Comparison of ENCODE assay signal across 21 mouse cellular contexts in the genomic region with DNA sequence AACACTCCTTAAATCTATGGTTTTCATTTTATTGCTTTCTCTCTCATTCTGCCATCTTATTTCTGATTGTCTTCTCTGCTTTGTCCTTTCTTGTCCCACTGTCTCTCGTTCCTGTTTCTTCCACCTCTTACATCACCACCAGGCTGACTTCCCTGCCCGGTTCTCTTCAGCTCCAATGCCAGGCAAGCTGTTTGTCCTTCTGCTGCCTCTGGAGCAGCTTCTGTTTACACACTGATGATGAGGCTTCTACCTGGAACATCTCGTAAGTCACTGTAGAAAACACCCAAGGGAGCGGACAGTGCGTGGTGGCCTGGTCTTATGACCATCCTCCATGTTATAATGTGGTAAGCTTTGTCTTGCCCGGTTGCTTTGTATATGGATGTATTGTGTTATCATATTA.
A peak's percentile ranks its signal among the peaks of the same experiment; 100 is the strongest.
DNase-seq lines count a peak whose midpoint lies in the region; ATAC-seq and TF ChIP-seq lines count a peak whose summit lies in the region.
"Had no signal": no experiment of that assay in that cellular context is flagged by ENCODE, and none has a peak within 500 bp of the region (broad histone marks: within the 10 kb centered on the region; RNA-seq: fewer than 3 reads in every experiment).

No protein-coding gene starts in this region.

- no peaks in the 10 kb centered on the region for H3K9me3 ChIP-seq in midbrain, embryonic 14.5 days (ENCODE audit: control insufficient read depth, low read length)
- H3K9me3 ChIP-seq: forebrain, embryonic 13.5 days; G1E; heart, embryonic 15.5 days; hindbrain, embryonic 10.5 days; intestine, embryonic 15.5 days had no signal

- no peak for TF ChIP-seq POLR2A in cerebellum, adult 2 months (IDR thresholded peaks at IDR 0.05; ENCODE audit: borderline replicate concordance, insufficient read depth, low read length)

- no peak for ATAC-seq in cerebellum, adult (ENCODE audit: insufficient number of reproducible peaks, low FRiP score, low TSS enrichment)
- no peak for ATAC-seq in midbrain, embryonic 14.5 days (ENCODE audit: low FRiP score, low TSS enrichment)
- ATAC-seq: CD4-positive, CD25-positive, alpha-beta regulatory T cell, adult 4 months; forebrain, embryonic 13.5 days; forebrain, postnatal 0 days; intestine, embryonic 15.5 days had no signal

- H3K9ac ChIP-seq in midbrain, embryonic 14.5 days (replicated peaks; ENCODE audit: low read length), result no peak overlapping the region
- H3K9ac ChIP-seq: forebrain, embryonic 13.5 days; forebrain, postnatal 0 days; heart, embryonic 15.5 days; hindbrain, embryonic 14.5 days; intestine, embryonic 15.5 days had no signal

- no peak overlapping the region for H3K4me2 ChIP-seq in midbrain, embryonic 14.5 days (ENCODE audit: low read length)
- H3K4me2 ChIP-seq: forebrain, embryonic 13.5 days; heart, embryonic 11.5 days; heart, embryonic 15.5 days; hindbrain, embryonic 14.5 days; intestine, embryonic 15.5 days had no signal

- intact Hi-C loops in heart, postnatal 10 days (cut with DNase I), result no loop called here

- peak; percentile 34 for DNase-seq in cerebellum, adult 11 months
- peak; percentile 49 to 74 for DNase-seq in cerebellum, adult 2 months
- DNase-seq in cerebellum, postnatal 10 days, result peak; percentile 75 to 77
- no peak for DNase-seq in heart, postnatal 10 days
- DNase-seq in midbrain, embryonic 14.5 days, result no peak
- no peak for DNase-seq in kidney, adult 11 months
- DNase-seq: adrenal gland, postnatal 10 days; B cell, adult 2 months; forebrain, postnatal 0 days; gastrocnemius, postnatal 14 days; heart, adult 2 months; kidney, adult 8-10 months had no signal

- no peak overlapping the region for H3K4me3 ChIP-seq in cerebellum, adult 2 months (replicated peaks; ENCODE audit: insufficient read depth, low read depth, low read length)
- no peak overlapping the region for H3K4me3 ChIP-seq in midbrain, embryonic 14.5 days (replicated peaks; ENCODE audit: low read depth, low read length)
- H3K4me3 ChIP-seq: forebrain, embryonic 13.5 days; heart, adult 2 months; heart, embryonic 15.5 days; hindbrain, embryonic 10.5 days; intestine, embryonic 15.5 days had no signal

- peaks cover 23% of the 10 kb centered on the region for H3K4me1 ChIP-seq in cerebellum, adult 2 months (ENCODE audit: control insufficient read depth, insufficient read depth, low read length)
- 0 out of 2 replicates have a peak, but pooled peaks cover 3% of the 10 kb centered on the region for H3K4me1 ChIP-seq in midbrain, embryonic 14.5 days (ENCODE audit: control insufficient read depth, insufficient read depth, low read length)
- H3K4me1 ChIP-seq: heart, embryonic 15.5 days; hindbrain, embryonic 10.5 days; intestine, embryonic 15.5 days had no signal

- WGBS in cerebellum, adult 2 months, result 54% methylated on average over 6 of the region's 6 CpGs
- WGBS in midbrain, embryonic 14.5 days, result 94% methylated on average over 6 of the region's 6 CpGs

- H3K27me3 ChIP-seq in cerebellum, adult 2 months (ENCODE audit: control insufficient read depth, insufficient read depth, low read length), result no peaks in the 10 kb centered on the region
- H3K27me3 ChIP-seq in midbrain, embryonic 14.5 days (ENCODE audit: control insufficient read depth, insufficient read depth, low read length), result no peaks in the 10 kb centered on the region
- H3K27me3 ChIP-seq: forebrain, embryonic 13.5 days; heart, embryonic 15.5 days; intestine, embryonic 15.5 days had no signal

- H3K27ac ChIP-seq in cerebellum, adult 2 months (ENCODE audit: insufficient read depth, low read length), result no peak overlapping the region
- no peak overlapping the region for H3K27ac ChIP-seq in midbrain, embryonic 14.5 days (replicated peaks; ENCODE audit: low read depth, low read length)
- H3K27ac ChIP-seq: forebrain, embryonic 13.5 days; heart, adult 2 months; heart, embryonic 15.5 days; hindbrain, embryonic 10.5 days; hindbrain, embryonic 14.5 days; intestine, embryonic 15.5 days had no signal

- no peak for TF ChIP-seq CTCF in cerebellum, adult 2 months (IDR thresholded peaks at IDR 0.05; ENCODE audit: borderline replicate concordance, insufficient read depth, low read depth, low read length)

- H3K36me3 ChIP-seq in midbrain, embryonic 14.5 days (ENCODE audit: control insufficient read depth, insufficient read depth, low read length), result peaks cover 10% of the 10 kb centered on the region; the same call in 1 of the 2 replicates
- H3K36me3 ChIP-seq: G1E; heart, embryonic 15.5 days; intestine, embryonic 15.5 days had no signal

Comparison
In these comparisons a context has a peak if more than half of its experiments do, and no peak if none do; other contexts are left out.
1. DNase-seq: peak in cerebellum, adult 11 months (single experiment), cerebellum, adult 2 months (2 of 2) and cerebellum, postnatal 10 days (2 of 2); none in heart, postnatal 10 days (0 of 2), midbrain, embryonic 14.5 days (single experiment) and kidney, adult 11 months (single experiment).